Mouse (Mus musculus): Measurements from ENCODE around the gene Med24.
"Not testable (repeated sequence)": the region's sequence is repeated elsewhere in the genome, so short reads cannot be mapped to it uniquely, and the experiment has no call there.

The Med24 gene

DNA sequence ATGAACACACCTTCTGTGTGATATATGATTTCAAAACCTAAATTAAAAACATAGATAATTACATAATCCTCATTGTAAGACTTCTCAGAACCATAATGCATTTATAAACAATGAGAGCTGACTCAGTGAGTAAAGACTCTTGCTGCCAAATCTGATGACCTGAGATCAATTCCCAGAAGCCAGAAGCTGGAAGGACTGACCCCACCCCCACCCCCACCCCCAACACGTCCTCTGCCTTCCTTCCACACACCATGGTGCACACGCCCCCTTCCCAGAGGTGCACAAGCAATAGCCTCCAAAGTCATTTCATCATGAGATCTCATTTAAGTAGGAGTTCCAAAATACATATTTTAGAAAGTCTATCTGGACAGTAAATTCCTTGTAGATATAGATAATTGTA lies 8.5 kb downstream of the Med24 start:
- DNase-seq: no peak

GRCm38 (mm10) chr11:98717904-98718303 lies 11.3 kb downstream of the Med24 start:
- DNase-seq: peak; percentile 83

- DNase-seq: no peak
Measured at GRCm38 (mm10) chr11:98715946-98716345, 13.3 kb downstream of the Med24 start.

DNA sequence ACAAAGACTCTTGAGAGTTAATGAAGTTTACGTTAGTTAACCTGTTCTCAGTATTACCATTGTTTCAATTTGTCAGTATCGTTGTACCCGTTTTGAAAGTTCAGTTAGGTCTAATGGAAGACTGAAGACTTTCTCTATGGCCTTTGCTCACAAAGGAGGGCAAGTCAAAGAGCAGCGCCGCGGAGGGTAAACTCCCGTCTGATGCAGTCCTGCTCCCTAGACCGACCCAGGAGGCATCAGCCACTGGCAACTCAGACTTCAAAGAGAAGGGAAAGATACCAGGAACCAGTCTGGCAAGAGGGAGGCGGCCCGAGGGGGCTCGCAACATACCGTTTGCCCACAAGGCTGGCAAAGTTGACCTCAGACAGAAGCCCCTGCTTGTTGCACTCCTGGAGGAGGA lies 15.5 kb downstream of the Med24 start:
- DNase-seq: no peak

DNA sequence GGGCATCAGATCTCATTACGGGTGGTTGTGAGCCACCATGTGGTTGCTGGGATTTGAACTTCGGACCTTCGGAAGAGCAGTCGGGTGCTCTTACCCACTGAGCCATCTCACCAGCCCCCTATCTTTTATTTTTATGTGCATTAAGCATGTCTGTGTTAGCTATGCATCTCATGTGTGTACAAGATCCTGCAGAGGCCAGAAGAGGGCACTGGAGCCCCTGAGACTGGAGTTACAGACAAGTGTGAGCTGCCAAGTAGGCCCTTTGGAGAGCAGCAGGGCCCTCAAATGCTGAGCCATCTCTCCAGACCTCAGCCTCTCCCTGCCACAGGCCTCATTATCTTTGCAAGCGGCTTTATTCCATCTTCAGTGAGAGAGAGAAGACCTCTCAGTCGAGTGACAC lies 17.2 kb downstream of the Med24 start:
- DNase-seq: not testable (repeated sequence)

- DNase-seq: no peak
Measured at GRCm38 (mm10) chr11:98711046-98711434, 18.2 kb downstream of the Med24 start.

DNA sequence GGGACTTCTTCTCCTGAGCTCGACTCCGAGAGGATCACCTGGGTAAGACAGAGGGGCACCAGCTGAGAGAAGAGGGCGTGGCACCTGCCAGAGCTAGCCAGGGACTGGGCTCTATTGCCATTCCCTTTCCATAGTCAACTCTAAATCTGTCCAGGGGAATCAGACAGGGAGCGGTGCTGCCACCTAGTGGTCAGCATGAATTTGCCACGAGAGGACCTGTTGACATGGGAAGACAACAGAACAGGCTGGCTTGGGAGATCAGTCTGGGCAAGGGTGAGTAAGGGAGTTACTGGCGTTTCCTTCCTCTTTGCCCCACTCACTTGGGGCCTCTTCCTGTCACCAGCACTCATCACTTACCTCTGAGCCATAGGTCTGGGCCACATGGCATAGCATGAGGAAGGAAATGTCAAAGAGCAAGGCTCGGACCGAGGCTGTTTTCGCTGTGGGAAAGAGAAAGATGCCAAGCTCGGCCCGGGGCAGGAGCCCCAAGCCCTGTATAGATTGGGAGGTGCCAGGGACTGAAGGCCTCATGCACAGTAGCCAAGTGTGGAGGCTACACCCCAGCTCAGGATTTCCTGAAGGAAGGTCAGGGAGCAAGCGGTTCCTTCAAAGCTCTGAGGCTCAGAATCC lies 18.7 kb downstream of the Med24 start:
- DNase-seq: peak; percentile 61

DNA sequence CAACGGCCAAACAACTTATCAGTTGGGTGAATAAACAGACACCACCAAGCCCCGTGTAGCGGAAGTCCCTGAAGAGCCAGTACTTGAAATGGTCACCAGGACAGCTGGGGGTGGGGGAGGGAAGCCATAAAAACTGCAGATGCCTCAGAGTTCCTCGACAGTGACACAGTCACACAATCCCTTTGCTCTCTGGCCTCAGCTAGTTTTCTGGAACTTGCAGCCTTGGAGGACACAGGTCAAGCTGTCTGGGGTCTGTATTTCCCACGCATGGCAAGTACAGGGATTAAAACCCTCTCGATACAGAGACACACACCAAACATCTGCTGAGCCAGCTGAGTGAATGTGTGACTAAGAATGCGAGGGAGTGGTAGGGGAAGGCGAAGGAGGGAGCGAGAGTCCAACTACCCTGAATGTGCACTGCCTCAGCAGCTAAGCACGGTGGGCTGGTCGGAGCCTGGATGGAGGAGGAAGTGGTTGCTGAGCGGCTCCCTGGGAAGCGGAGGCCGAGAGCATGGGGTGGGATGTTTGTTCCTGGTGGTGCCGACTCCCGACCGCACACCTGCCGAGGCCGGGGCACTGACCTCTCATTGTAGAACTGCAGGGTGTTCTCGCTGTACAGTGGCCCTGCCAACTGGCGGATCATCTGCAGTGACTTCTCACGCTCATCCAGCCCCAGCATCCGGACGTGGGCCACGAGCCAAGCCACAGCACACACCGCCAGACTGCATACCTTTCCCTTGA lies 20.1 kb downstream of the Med24 start:
- peak; percentile 35 for DNase-seq

- no peak for DNase-seq
Measured at GRCm38 (mm10) chr11:98708282-98708956, 20.8 kb downstream of the Med24 start.

GRCm38 (mm10) chr11:98707401-98708281 lies 21.6 kb downstream of the Med24 start:
- DNase-seq: no peak

- DNase-seq: no peak
Measured at GRCm38 (mm10) chr11:98705021-98705420, 24.2 kb downstream of the Med24 start.

GRCm38 (mm10) chr11:98702323-98702722 lies 26.9 kb downstream of the Med24 start:
- no peak for DNase-seq

GRCm38 (mm10) chr11:98701213-98701670 lies 28.0 kb downstream of the Med24 start, which contains the start of gene Csf3:
TSS of gene Csf3 (plus strand) at chr11:98701263.
- DNase-seq: no peak

GRCm38 (mm10) chr11:98699911-98700310 lies 29.3 kb downstream of the Med24 start:
- DNase-seq: peak; percentile 69

- DNase-seq: no peak
Measured at GRCm38 (mm10) chr11:98698849-98699640, 30.2 kb downstream of the Med24 start.

DNA sequence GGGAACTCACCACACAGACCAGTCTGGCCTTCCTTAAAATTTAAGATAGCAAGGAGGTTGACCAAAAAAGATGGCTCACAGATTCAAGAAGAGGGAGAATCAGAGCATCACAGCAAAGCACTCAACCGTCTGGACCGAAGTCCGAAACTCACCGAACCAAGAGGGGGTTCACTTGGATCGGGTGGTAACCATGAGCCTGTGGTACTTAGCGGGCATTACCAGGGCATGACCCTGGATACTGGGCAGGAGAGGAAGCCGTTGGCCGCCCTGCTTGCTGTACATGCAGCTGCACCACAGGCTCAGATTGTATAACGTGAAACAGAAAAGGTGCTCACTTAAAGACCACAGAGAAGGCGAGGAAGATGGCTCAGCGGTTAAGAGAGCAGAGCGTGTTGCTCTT lies 32.0 kb downstream of the Med24 start:
- no peak for DNase-seq

GRCm38 (mm10) chr11:98696454-98697216 lies 32.6 kb downstream of the Med24 start:
- no peak for DNase-seq

GRCm38 (mm10) chr11:98695408-98695807 lies 33.8 kb downstream of the Med24 start:
- DNase-seq: no peak

GRCm38 (mm10) chr11:98694301-98694700 lies 34.9 kb downstream of the Med24 start:
- no peak for DNase-seq

DNA sequence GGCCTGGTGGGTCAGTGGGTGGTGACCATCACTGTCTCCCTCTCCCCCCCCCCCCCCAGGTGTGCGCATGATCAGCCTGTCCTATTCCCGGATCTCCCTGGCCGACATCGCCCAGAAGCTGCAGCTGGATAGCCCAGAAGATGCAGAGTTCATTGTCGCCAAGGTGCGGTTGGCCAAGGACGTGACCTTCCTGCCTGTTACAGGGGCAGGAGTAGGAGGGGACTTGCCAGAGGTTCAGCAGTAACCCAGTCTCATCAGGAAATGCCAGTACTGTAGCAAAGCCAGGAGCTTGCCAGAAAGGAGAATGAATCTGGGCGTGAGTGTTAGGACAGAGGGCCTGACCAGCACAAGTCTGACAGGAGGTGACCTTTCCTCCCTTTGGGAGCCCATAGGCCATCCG lies 35.5 kb downstream of the Med24 start:
- no peak for DNase-seq

GRCm38 (mm10) chr11:98693201-98693600 lies 36.0 kb downstream of the Med24 start:
- DNase-seq: no peak

Measured in right cerebral cortex, postnatal 25 days (tissue).